Mouse (Mus musculus): Measurements from ENCODE around the gene Gpc6. TPM values are rescaled to one million over a fixed set of nuclear protein-coding genes. Genes with fewer than 3 reads are reported as not detected.

The Gpc6 gene
- polyA plus RNA-seq, 1 experiment from 2014 or later: 31.2 TPM

- H3K4me3 ChIP-seq (ENCODE audit: low read depth, low read length): no peak overlapping the region
- WGBS: 55% methylated on average over 3 of the region's 3 CpGs
- H3K9ac ChIP-seq (ENCODE audit: low read length): no peak overlapping the region
- H3K36me3 ChIP-seq (ENCODE audit: control insufficient read depth, insufficient read depth, low read length): no peaks in the 10 kb centered on the region
- ATAC-seq (ENCODE audit: insufficient read depth, low FRiP score, low TSS enrichment) (no peak), DNase-seq (ENCODE audit: low spot score) (no peak)
- no peaks in the 10 kb centered on the region for H3K27me3 ChIP-seq (ENCODE audit: control insufficient read depth, insufficient read depth, low read length)
- no peaks in the 10 kb centered on the region for H3K4me1 ChIP-seq (ENCODE audit: control insufficient read depth, insufficient read depth, low read length)
- no peak overlapping the region for H3K27ac ChIP-seq (ENCODE audit: low read depth, low read length)
- no peak overlapping the region for H3K4me2 ChIP-seq (ENCODE audit: low read depth)
- H3K9me3 ChIP-seq (ENCODE audit: control insufficient read depth, low read length): no peaks in the 10 kb centered on the region
These were observed 686.0 kb downstream of the Gpc6 start for GRCm38 (mm10) chr14:117611113-117611512.

DNA sequence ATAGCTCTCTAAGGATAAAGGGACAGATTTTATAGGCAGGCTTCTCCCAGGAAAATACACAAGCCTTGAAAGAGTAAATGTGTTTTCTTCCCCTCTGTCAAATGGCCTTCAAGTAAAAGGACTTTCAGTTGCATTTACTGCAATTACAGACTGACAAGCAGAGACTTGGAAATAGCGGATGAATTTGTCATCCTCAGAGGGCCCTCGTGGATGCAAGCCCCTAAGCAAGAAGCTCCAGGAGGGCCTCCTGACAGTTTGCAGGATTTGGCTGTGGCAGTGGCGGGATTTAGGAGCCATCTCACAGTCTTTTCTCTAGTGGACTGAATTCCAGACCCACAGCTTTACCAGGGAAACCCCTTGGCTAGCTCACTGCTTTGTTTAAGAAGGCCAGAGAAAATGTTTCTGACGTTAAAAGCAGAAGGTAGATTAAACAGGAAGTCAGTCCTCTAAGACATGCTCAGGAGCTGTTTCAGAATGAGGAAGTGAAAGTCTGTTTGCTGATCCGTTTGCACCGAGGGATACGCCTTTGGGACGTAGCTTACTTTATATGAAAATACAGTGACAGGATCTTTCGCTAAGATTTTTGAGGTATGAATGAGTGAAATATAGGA is 700.1 kb downstream of the Gpc6 start:
- Histone ChIP-seq H3K9ac (ENCODE audit: low read length) (no peak overlapping the region), H3K27me3 (ENCODE audit: control insufficient read depth, insufficient read depth, low read length) (no peaks in the 10 kb centered on the region), H3K4me2 (ENCODE audit: low read depth) (no peak overlapping the region), H3K4me3 (ENCODE audit: low read depth, low read length) (no peak overlapping the region), H3K27ac (ENCODE audit: low read depth, low read length) (no peak overlapping the region), H3K36me3 (ENCODE audit: control insufficient read depth, insufficient read depth, low read length) (no peaks in the 10 kb centered on the region), H3K9me3 (ENCODE audit: control insufficient read depth, low read length) (no peaks in the 10 kb centered on the region), H3K4me1 (ENCODE audit: control insufficient read depth, insufficient read depth, low read length) (no peaks in the 10 kb centered on the region)
- 81% methylated on average over 9 of the region's 9 CpGs for WGBS
- no peak for ATAC-seq (ENCODE audit: insufficient read depth, low FRiP score, low TSS enrichment)
- DNase-seq (ENCODE audit: low spot score): no peak

GRCm38 (mm10) chr14:117634238-117634940 is 709.3 kb downstream of the Gpc6 start:
- DNase-seq (ENCODE audit: low spot score) (no peak), ATAC-seq (ENCODE audit: insufficient read depth, low FRiP score, low TSS enrichment) (peak; percentile 41; the same call in 1 of the 2 replicates)
- no peak overlapping the region for H3K9ac ChIP-seq (ENCODE audit: low read length)
- no peak overlapping the region for H3K27ac ChIP-seq (ENCODE audit: low read depth, low read length)
- no peak overlapping the region for H3K4me3 ChIP-seq (ENCODE audit: low read depth, low read length)
- H3K4me1 ChIP-seq (ENCODE audit: control insufficient read depth, insufficient read depth, low read length): no peaks in the 10 kb centered on the region
- 67% methylated on average over 14 of the region's 14 CpGs for WGBS
- no peaks in the 10 kb centered on the region for H3K36me3 ChIP-seq (ENCODE audit: control insufficient read depth, insufficient read depth, low read length)
- no peak overlapping the region for H3K4me2 ChIP-seq (ENCODE audit: low read depth)
- H3K27me3 ChIP-seq (ENCODE audit: control insufficient read depth, insufficient read depth, low read length): no peaks in the 10 kb centered on the region
- no peaks in the 10 kb centered on the region; the same call in 1 of the 2 replicates for H3K9me3 ChIP-seq (ENCODE audit: control insufficient read depth, low read length)

DNA sequence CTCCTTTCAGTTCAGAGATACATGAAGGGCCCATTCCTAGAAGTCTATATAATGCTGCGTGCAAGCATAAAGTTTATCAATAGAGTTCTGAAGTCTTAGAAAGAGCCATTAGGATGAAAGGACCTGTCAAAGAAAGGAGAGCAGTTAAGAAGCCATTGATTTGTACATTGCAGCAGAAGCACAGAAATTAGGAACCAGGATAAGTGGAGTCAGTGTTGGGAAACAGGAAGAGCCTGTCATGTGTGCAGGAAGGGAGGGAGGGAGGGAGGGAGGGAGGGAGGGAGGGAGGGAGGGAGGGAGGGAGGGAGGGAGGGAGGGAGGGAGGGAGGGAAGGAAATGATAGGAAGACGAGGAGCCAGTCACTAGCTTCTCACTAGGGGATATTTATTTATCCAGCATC is 716.7 kb downstream of the Gpc6 start:
- 67% methylated on average over 2 of the region's 2 CpGs for WGBS
- no peaks in the 10 kb centered on the region for H3K27me3 ChIP-seq (ENCODE audit: control insufficient read depth, insufficient read depth, low read length)
- DNase-seq (ENCODE audit: low spot score): no peak
- no peaks in the 10 kb centered on the region for H3K9me3 ChIP-seq (ENCODE audit: control insufficient read depth, low read length)
- ATAC-seq (ENCODE audit: insufficient read depth, low FRiP score, low TSS enrichment): no peak
- H3K36me3 ChIP-seq (ENCODE audit: control insufficient read depth, insufficient read depth, low read length): no peaks in the 10 kb centered on the region
- no peak overlapping the region for H3K4me2 ChIP-seq (ENCODE audit: low read depth)
- H3K27ac ChIP-seq (ENCODE audit: low read depth, low read length): no peak overlapping the region
- H3K4me1 ChIP-seq (ENCODE audit: control insufficient read depth, insufficient read depth, low read length): no peaks in the 10 kb centered on the region
- no peak overlapping the region for H3K4me3 ChIP-seq (ENCODE audit: low read depth, low read length)
- H3K9ac ChIP-seq (ENCODE audit: low read length): no peak overlapping the region

- Histone ChIP-seq H3K27ac (ENCODE audit: low read depth, low read length) (no peak overlapping the region), H3K27me3 (ENCODE audit: control insufficient read depth, insufficient read depth, low read length) (no peaks in the 10 kb centered on the region), H3K4me3 (ENCODE audit: low read depth, low read length) (no peak overlapping the region), H3K4me1 (ENCODE audit: control insufficient read depth, insufficient read depth, low read length) (no peaks in the 10 kb centered on the region), H3K4me2 (ENCODE audit: low read depth) (no peak overlapping the region), H3K36me3 (ENCODE audit: control insufficient read depth, insufficient read depth, low read length) (no peaks in the 10 kb centered on the region), H3K9ac (ENCODE audit: low read length) (no peak overlapping the region), H3K9me3 (ENCODE audit: control insufficient read depth, low read length) (no peaks in the 10 kb centered on the region)
- DNase-seq (ENCODE audit: low spot score): no peak
- 96% methylated on average over 1 of the region's 1 CpGs for WGBS
- ATAC-seq (ENCODE audit: insufficient read depth, low FRiP score, low TSS enrichment): no peak
These were observed 718.0 kb downstream of the Gpc6 start for GRCm38 (mm10) chr14:117643069-117643468.

GRCm38 (mm10) chr14:117648199-117648960 is 723.3 kb downstream of the Gpc6 start:
- Histone ChIP-seq H3K4me3 (ENCODE audit: low read depth, low read length) (no peak overlapping the region), H3K27ac (ENCODE audit: low read depth, low read length) (no peak overlapping the region), H3K4me1 (ENCODE audit: control insufficient read depth, insufficient read depth, low read length) (no peaks in the 10 kb centered on the region), H3K4me2 (ENCODE audit: low read depth) (no peak overlapping the region), H3K27me3 (ENCODE audit: control insufficient read depth, insufficient read depth, low read length) (no peaks in the 10 kb centered on the region), H3K9ac (ENCODE audit: low read length) (no peak overlapping the region), H3K9me3 (ENCODE audit: control insufficient read depth, low read length) (no peaks in the 10 kb centered on the region), H3K36me3 (ENCODE audit: control insufficient read depth, insufficient read depth, low read length) (no peaks in the 10 kb centered on the region)
- 85% methylated on average over 9 of the region's 9 CpGs for WGBS
- DNase-seq (ENCODE audit: low spot score) (no peak), ATAC-seq (ENCODE audit: insufficient read depth, low FRiP score, low TSS enrichment) (no peak)

- ATAC-seq (ENCODE audit: insufficient read depth, low FRiP score, low TSS enrichment) (no peak), DNase-seq (ENCODE audit: low spot score) (no peak)
- Histone ChIP-seq H3K9ac (ENCODE audit: low read length) (no peak overlapping the region), H3K27ac (ENCODE audit: low read depth, low read length) (no peak overlapping the region), H3K4me3 (ENCODE audit: low read depth, low read length) (no peak overlapping the region), H3K4me1 (ENCODE audit: control insufficient read depth, insufficient read depth, low read length) (0 out of 2 replicates have a peak, but pooled peaks cover 1% of the 10 kb centered on the region), H3K4me2 (ENCODE audit: low read depth) (no peak overlapping the region), H3K27me3 (ENCODE audit: control insufficient read depth, insufficient read depth, low read length) (no peaks in the 10 kb centered on the region), H3K9me3 (ENCODE audit: control insufficient read depth, low read length) (no peaks in the 10 kb centered on the region), H3K36me3 (ENCODE audit: control insufficient read depth, insufficient read depth, low read length) (no peaks in the 10 kb centered on the region)
- 97% methylated on average over 4 of the region's 4 CpGs for WGBS
These were observed 725.0 kb downstream of the Gpc6 start for GRCm38 (mm10) chr14:117650141-117650540.

DNA sequence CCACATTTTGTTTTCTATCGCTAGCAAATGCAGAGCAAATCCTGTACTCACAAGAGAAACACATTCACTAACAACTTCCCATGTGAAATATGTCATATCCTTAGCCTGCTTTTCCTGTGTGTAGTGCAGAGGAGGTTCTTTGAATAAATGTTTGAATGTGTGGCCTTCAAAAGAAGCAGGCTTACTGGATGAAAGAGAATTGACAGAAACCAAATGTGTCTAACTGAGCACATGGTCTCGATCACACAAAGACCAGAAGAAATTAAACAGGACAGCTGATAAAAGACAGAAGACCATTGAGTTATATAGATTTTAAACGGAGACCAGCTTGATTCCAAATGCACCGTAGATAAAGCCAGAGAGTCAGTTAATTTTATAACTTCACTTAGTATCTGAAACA is 726.2 kb downstream of the Gpc6 start:
- ATAC-seq (ENCODE audit: insufficient read depth, low FRiP score, low TSS enrichment): no peak
- 82% methylated on average over 4 of the region's 4 CpGs for WGBS
- H3K4me1 ChIP-seq (ENCODE audit: control insufficient read depth, insufficient read depth, low read length): 0 out of 2 replicates have a peak, but pooled peaks cover 3% of the 10 kb centered on the region
- no peak for DNase-seq (ENCODE audit: low spot score)
- H3K27me3 ChIP-seq (ENCODE audit: control insufficient read depth, insufficient read depth, low read length): no peaks in the 10 kb centered on the region
- no peak overlapping the region for H3K9ac ChIP-seq (ENCODE audit: low read length)
- H3K4me2 ChIP-seq (ENCODE audit: low read depth): no peak overlapping the region
- H3K9me3 ChIP-seq (ENCODE audit: control insufficient read depth, low read length): no peaks in the 10 kb centered on the region
- H3K4me3 ChIP-seq (ENCODE audit: low read depth, low read length): no peak overlapping the region
- no peaks in the 10 kb centered on the region for H3K36me3 ChIP-seq (ENCODE audit: control insufficient read depth, insufficient read depth, low read length)
- H3K27ac ChIP-seq (ENCODE audit: low read depth, low read length): no peak overlapping the region
